Mouse (Mus musculus) embryonic facial prominence, embryonic 14.5 days (tissue): ENCODE measurements around the gene Cox16. TPM values are rescaled to one million over a fixed set of nuclear protein-coding genes. Genes with fewer than 3 reads are reported as not detected.
"Not testable (repeated sequence)": the region's sequence is repeated elsewhere in the genome, so short reads cannot be mapped to it uniquely, and the experiment has no call there.

Experiments used
- ATAC-seq: fragments of 200-750 bp; cut with Nextera tagmentation; 2 replicates; pipeline ENCODE4 v1.8.0; 2017; ENCODE audit warnings: low read depth, moderate number of reproducible peaks, moderate TSS enrichment
- DNase-seq: peaks from one replicate; pipeline ENCODE4 v3.0.0-alpha.2; 2015; ENCODE audit warnings: low spot score
- H3K27ac ChIP-seq: fragments of 300-500 bp; sonication (generic); replicated peaks from 2 replicates; pipeline ENCODE4 v1.5.1; 2014; ENCODE audit warnings: low read depth, mild to moderate bottlenecking, low read length, moderate library complexity
- H3K27me3 ChIP-seq: fragments of 300-500 bp; sonication (generic); replicated peaks from 2 replicates; pipeline ENCODE4 v1.6.1; 2014; ENCODE audit warnings: low read length; ENCODE audit not compliant: control insufficient read depth, insufficient read depth
- H3K36me3 ChIP-seq: fragments of 300-500 bp; sonication (generic); 2 replicates; pipeline ENCODE4 v1.6.1; 2014; ENCODE audit warnings: low read length, mixed read lengths; ENCODE audit not compliant: control insufficient read depth, insufficient read depth
- H3K4me1 ChIP-seq: fragments of 300-500 bp; sonication (generic); 2 replicates; pipeline ENCODE4 v1.6.1; 2014; ENCODE audit warnings: antibody characterized with exemption, low read length; ENCODE audit not compliant: control insufficient read depth, insufficient read depth
- H3K4me2 ChIP-seq: fragments of 300-500 bp; sonication (generic); 2 replicates; pipeline ENCODE4 v1.6.1; 2014; ENCODE audit warnings: low read depth, mild to moderate bottlenecking, low read length, moderate library complexity, mixed read lengths
- H3K4me3 ChIP-seq: fragments of 300-500 bp; sonication (generic); 2 replicates; pipeline ENCODE4 v1.5.1; 2014; ENCODE audit warnings: low read depth, mild to moderate bottlenecking, low read length
- H3K9ac ChIP-seq: fragments of 300-500 bp; sonication (generic); 2 replicates; pipeline ENCODE4 v1.6.1; 2014; ENCODE audit warnings: low read depth, mild to moderate bottlenecking, low read length, moderate library complexity, mixed read lengths
- H3K9me3 ChIP-seq: fragments of 300-500 bp; sonication (generic); 2 replicates; pipeline ENCODE4 v1.6.1; 2016; ENCODE audit warnings: low read length; ENCODE audit not compliant: control insufficient read depth
- WGBS: fragments of 180-500 bp; shearing (Covaris S2); extraction: QIAGEN DNeasy Blood & Tissue Kit; methylation state at CpG from one replicate; pipeline ENCODE4 v1.1.7; 2014; 5-methylcytosine and 5-hydroxymethylcytosine counted together
- polyA plus RNA-seq: library from polyadenylated mRNA; unstranded; fragments of >200 nt; fragmentation: Nextera tagmentation; extraction: Ambion mirVana; gene quantifications from 2 replicates; pipeline ENCODE4 v1.2.1, GENCODE M21; 2014

The Cox16 gene
- polyA plus RNA-seq = 127 and 154 TPM in 2 replicates

DNA sequence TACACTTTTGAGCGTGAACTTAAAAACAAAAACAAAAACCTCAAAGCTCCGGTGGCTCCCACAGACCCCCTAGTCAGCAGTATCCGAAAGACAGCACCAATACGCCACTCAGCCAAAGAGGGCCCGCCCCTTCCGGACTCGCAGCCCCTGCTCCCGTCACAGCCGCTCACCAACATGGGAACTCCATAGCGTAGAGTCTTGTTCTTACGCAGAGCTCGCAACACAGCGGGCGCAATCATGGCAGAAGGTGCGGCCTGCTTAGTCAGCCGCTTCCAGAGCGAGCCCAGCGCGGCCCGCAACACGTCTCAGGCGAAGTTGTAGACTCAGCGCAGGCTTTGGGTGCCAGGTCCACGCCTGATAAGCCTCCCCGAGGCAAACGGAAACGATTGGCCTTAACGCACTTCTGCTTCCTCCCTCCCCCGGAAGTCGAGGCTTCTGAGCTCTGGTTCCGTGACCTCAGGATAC, at the start of gene Cox16:
Gene Cox16, minus strand, starts transcription at position 401 of the 465 bp plus-strand sequence.
- Histone ChIP-seq H3K4me1 (0 out of 2 replicates have a peak, but pooled peaks cover 4% of the 10 kb centered on the region), H3K4me2 (peak within 1 kb of the TSS; percentile 72), H3K27me3 (no peaks in the 10 kb centered on the region), H3K9me3 (no peaks in the 10 kb centered on the region), H3K27ac (peak within 1 kb of the TSS; percentile 98), H3K36me3 (no peaks in the 10 kb centered on the region), H3K9ac (peak within 1 kb of the TSS; percentile 81), H3K4me3 (peak within 1 kb of the TSS; percentile 73)
- ATAC-seq (peak; percentile 99), DNase-seq (peak; percentile 95)
- WGBS = 0% methylated on average over 29 of the region's 31 CpGs

DNA sequence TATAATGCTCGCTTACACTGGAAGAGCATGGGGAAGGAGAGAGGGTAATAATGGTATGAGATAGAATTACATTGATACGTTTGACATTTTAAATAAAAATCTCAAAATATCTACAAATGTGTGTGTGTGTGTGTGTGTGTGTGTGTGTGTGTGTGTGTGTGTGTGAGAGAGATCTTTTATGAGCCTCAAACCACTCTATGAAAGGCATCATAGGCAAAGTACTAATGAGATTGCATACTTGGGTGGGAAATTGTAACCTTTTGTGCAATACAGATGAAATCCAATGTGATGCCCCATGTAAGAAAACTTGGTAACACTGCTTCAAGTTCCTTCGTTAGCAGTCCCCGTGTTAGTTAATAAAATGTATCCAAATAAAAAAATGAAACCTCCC, 48.1 kb upstream of the Cox16 start:
- Histone ChIP-seq H3K27ac (peak overlapping the region; percentile 67; the same call in 1 of the 2 replicates), H3K36me3 (no peaks in the 10 kb centered on the region), H3K27me3 (no peaks in the 10 kb centered on the region), H3K4me2 (peak overlapping the region; percentile 69), H3K9ac (peak overlapping the region; percentile 85), H3K4me1 (peaks cover 10% of the 10 kb centered on the region), H3K9me3 (no peaks in the 10 kb centered on the region), H3K4me3 (peak overlapping the region; percentile 85)
- DNase-seq = no peak
- 31% methylated on average over 4 of the region's 4 CpGs for WGBS
- ATAC-seq = no peak

DNA sequence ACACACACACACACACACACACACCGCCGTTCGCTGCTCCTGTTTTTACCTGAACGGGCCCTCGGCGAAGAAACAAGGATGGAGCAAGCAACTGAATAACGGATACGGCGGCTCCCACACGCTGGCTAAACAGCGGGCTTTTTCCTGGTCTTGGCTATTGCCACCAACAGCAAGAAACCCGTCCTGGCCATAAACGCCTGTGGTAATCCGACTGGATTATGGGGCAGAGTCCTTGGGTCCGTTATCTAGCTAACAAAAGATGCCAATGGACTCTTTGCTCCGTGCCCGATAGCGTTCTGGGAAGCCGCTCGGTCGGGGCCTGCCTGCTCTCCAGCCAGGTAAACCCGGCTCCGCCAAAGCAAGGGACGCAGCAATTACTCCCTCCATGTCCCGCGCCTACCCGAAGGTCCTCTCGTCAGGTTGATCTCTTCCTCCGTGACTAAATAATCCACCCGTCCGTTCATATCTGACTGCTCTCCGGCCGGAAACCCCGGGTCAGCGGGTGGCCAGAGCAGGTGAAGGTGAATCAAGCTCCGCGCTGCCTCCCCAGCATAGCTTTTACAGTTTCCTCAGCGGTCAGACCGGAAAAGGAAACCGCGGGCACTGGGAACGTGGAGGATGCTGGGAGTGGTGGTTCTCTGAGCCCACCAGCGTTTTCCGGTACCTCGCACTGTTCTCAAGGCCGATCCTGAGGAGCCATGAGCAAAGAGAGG, 47.5 kb upstream of the Cox16 start, which contains the start of the genes Gm20498 and Synj2bp:
Gene Gm20498, minus strand, starts transcription at position 590 of the 713 bp plus-strand sequence.
Gene Synj2bp, minus strand, starts transcription at position 596 of the 713 bp plus-strand sequence.
- H3K4me2 ChIP-seq = peak within 1 kb of the TSS; percentile 69
- no peaks in the 10 kb centered on the region for H3K9me3 ChIP-seq
- peak; percentile 93 for DNase-seq
- peak within 1 kb of the TSS; percentile 85 for H3K4me3 ChIP-seq
- peak within 1 kb of the TSS; percentile 85 for H3K9ac ChIP-seq
- under 1% methylated on average over 37 of the region's 46 CpGs for WGBS
- peak within 1 kb of the TSS; percentile 67; the same call in 1 of the 2 replicates for H3K27ac ChIP-seq
- no peaks in the 10 kb centered on the region for H3K27me3 ChIP-seq
- peaks cover 10% of the 10 kb centered on the region for H3K4me1 ChIP-seq
- peak; percentile 97 for ATAC-seq
- no peaks in the 10 kb centered on the region for H3K36me3 ChIP-seq

DNA sequence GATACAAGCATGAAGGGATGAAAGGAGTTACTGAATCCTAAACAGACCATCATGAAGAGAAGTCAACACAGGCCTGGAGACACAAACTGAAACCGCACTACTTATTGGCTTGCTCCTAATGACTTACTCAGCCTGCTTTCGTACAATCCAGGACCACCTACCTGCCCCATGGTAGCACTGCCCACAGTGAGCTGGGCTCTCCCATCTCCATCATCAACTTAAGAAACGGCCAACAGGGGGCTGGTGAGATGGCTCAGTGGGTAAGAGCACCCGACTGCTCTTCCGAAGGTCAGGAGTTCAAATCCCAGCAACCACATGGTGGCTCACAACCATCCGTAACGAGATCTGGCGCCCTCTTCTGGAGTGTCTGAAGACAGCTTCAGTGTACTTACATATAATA, 45.7 kb upstream of the Cox16 start:
- H3K9ac ChIP-seq, ATAC-seq, H3K36me3 ChIP-seq, H3K4me3 ChIP-seq, H3K27me3 ChIP-seq, DNase-seq, H3K9me3 ChIP-seq, H3K27ac ChIP-seq, H3K4me2 ChIP-seq, H3K4me1 ChIP-seq: not testable (repeated sequence)
- 83% methylated on average over 4 of the region's 8 CpGs for WGBS

DNA sequence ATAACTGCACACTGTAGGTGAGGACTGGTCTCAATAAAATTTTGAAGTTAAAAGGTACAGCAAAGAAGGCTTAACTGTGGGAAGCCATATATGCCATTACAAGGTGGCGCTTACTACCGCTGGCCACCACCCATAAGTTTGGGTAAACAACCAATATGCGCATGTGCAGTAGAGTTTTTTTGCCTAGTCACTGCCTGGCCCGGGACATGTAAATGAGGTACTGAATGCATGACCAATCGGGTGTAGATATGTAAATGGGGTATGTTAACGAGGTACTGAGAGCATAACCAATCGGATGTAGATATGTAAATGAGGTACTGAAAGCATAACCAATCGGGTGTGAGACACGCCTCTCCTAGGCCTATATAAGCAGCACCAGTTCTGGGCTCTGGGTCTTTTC, 12.0 kb upstream of the Cox16 start:
- not testable (repeated sequence) for H3K4me2 ChIP-seq, H3K36me3 ChIP-seq, H3K4me1 ChIP-seq, ATAC-seq, DNase-seq, H3K9ac ChIP-seq, H3K9me3 ChIP-seq, H3K27me3 ChIP-seq, H3K4me3 ChIP-seq, H3K27ac ChIP-seq
- WGBS = 99% methylated on average over 9 of the region's 9 CpGs

GRCm38 (mm10) chr12:81490491-81490890, 5.6 kb upstream of the Cox16 start:
- H3K9me3 ChIP-seq = no peaks in the 10 kb centered on the region
- no peaks in the 10 kb centered on the region for H3K4me1 ChIP-seq
- no peaks in the 10 kb centered on the region for H3K36me3 ChIP-seq
- no peak overlapping the region for H3K4me3 ChIP-seq
- DNase-seq = no peak
- ATAC-seq = no peak
- no peak overlapping the region for H3K4me2 ChIP-seq
- no peaks in the 10 kb centered on the region for H3K27me3 ChIP-seq
- WGBS = 94% methylated on average over 5 of the region's 5 CpGs
- H3K9ac ChIP-seq = no peak overlapping the region
- H3K27ac ChIP-seq = no peak overlapping the region

- H3K4me1 ChIP-seq = 0 out of 2 replicates have a peak, but pooled peaks cover 4% of the 10 kb centered on the region
- H3K27ac ChIP-seq = peak overlapping the region; percentile 98; the same call in 1 of the 2 replicates
- DNase-seq = no peak
- no peaks in the 10 kb centered on the region for H3K9me3 ChIP-seq
- no peaks in the 10 kb centered on the region for H3K36me3 ChIP-seq
- H3K27me3 ChIP-seq = no peaks in the 10 kb centered on the region
- peak overlapping the region; percentile 73 for H3K4me3 ChIP-seq
- peak overlapping the region; percentile 72 for H3K4me2 ChIP-seq
- ATAC-seq = no peak
- WGBS = 46% methylated on average over 6 of the region's 6 CpGs
- peak overlapping the region; percentile 81 for H3K9ac ChIP-seq
Measured at GRCm38 (mm10) chr12:81485311-81485710, 384 bp upstream of the Cox16 start.

- Histone ChIP-seq H3K9ac (peak overlapping the region; percentile 81), H3K4me2 (peak overlapping the region; percentile 72), H3K4me1 (0 out of 2 replicates have a peak, but pooled peaks cover 4% of the 10 kb centered on the region), H3K27me3 (no peaks in the 10 kb centered on the region), H3K36me3 (no peaks in the 10 kb centered on the region), H3K9me3 (no peaks in the 10 kb centered on the region), H3K27ac (peak overlapping the region; percentile 98), H3K4me3 (peak overlapping the region; percentile 73)
- ATAC-seq (no peak), DNase-seq (no peak)
- WGBS = 1% methylated on average over 7 of the region's 7 CpGs
Measured at GRCm38 (mm10) chr12:81484212-81484611, 715 bp downstream of the Cox16 start.
